Mouse (Mus musculus) embryonic facial prominence, embryonic 14.5 days (tissue): ENCODE measurements around the gene Coq10b. TPM values are rescaled to one million over a fixed set of nuclear protein-coding genes. Genes with fewer than 3 reads are reported as not detected.

Experiments
- ATAC-seq: fragments of 200-750 bp; cut with Nextera tagmentation; 2 replicates; pipeline ENCODE4 v1.8.0; 2017; ENCODE audit warnings: low read depth, moderate number of reproducible peaks, moderate TSS enrichment
- DNase-seq: peaks from one replicate; pipeline ENCODE4 v3.0.0-alpha.2; 2015; ENCODE audit warnings: low spot score
- H3K27ac ChIP-seq: fragments of 300-500 bp; sonication (generic); replicated peaks from 2 replicates; pipeline ENCODE4 v1.5.1; 2014; ENCODE audit warnings: low read depth, mild to moderate bottlenecking, low read length, moderate library complexity
- H3K27me3 ChIP-seq: fragments of 300-500 bp; sonication (generic); replicated peaks from 2 replicates; pipeline ENCODE4 v1.6.1; 2014; ENCODE audit warnings: low read length; ENCODE audit not compliant: control insufficient read depth, insufficient read depth
- H3K36me3 ChIP-seq: fragments of 300-500 bp; sonication (generic); 2 replicates; pipeline ENCODE4 v1.6.1; 2014; ENCODE audit warnings: low read length, mixed read lengths; ENCODE audit not compliant: control insufficient read depth, insufficient read depth
- H3K4me1 ChIP-seq: fragments of 300-500 bp; sonication (generic); 2 replicates; pipeline ENCODE4 v1.6.1; 2014; ENCODE audit warnings: antibody characterized with exemption, low read length; ENCODE audit not compliant: control insufficient read depth, insufficient read depth
- H3K4me2 ChIP-seq: fragments of 300-500 bp; sonication (generic); 2 replicates; pipeline ENCODE4 v1.6.1; 2014; ENCODE audit warnings: low read depth, mild to moderate bottlenecking, low read length, moderate library complexity, mixed read lengths
- H3K4me3 ChIP-seq: fragments of 300-500 bp; sonication (generic); 2 replicates; pipeline ENCODE4 v1.5.1; 2014; ENCODE audit warnings: low read depth, mild to moderate bottlenecking, low read length
- H3K9ac ChIP-seq: fragments of 300-500 bp; sonication (generic); 2 replicates; pipeline ENCODE4 v1.6.1; 2014; ENCODE audit warnings: low read depth, mild to moderate bottlenecking, low read length, moderate library complexity, mixed read lengths
- H3K9me3 ChIP-seq: fragments of 300-500 bp; sonication (generic); 2 replicates; pipeline ENCODE4 v1.6.1; 2016; ENCODE audit warnings: low read length; ENCODE audit not compliant: control insufficient read depth
- WGBS: fragments of 180-500 bp; shearing (Covaris S2); extraction: QIAGEN DNeasy Blood & Tissue Kit; methylation state at CpG from one replicate; pipeline ENCODE4 v1.1.7; 2014; 5-methylcytosine and 5-hydroxymethylcytosine counted together
- polyA plus RNA-seq: library from polyadenylated mRNA; unstranded; fragments of >200 nt; fragmentation: Nextera tagmentation; extraction: Ambion mirVana; gene quantifications from 2 replicates; pipeline ENCODE4 v1.2.1, GENCODE M21; 2014

The Coq10b gene
- polyA plus RNA-seq, 1 experiment from 2014 or later, result 22.7 TPM

- ATAC-seq, result peak; percentile 95
- peak; percentile 99 for DNase-seq
- peaks cover 18% of the 10 kb centered on the region for H3K4me1 ChIP-seq
- H3K9ac ChIP-seq, result peak within 1 kb of the TSS; percentile 94
- peak within 1 kb of the TSS; percentile 92 for H3K4me2 ChIP-seq
- H3K9me3 ChIP-seq, result no peaks in the 10 kb centered on the region
- H3K27me3 ChIP-seq, result no peaks in the 10 kb centered on the region
- peak within 1 kb of the TSS; percentile 95 for H3K27ac ChIP-seq
- 2% methylated on average over 32 of the region's 76 CpGs for WGBS
- peaks cover 49% of the 10 kb centered on the region for H3K36me3 ChIP-seq
- peak within 1 kb of the TSS; percentile 98 for H3K4me3 ChIP-seq
Observed at GRCm38 (mm10) chr1:55087932-55088610, 35.5 kb downstream of the Coq10b start, which contains the start of the genes Hspe1 and Hspd1. Hspe1 (plus strand) TSS chr1:55088132. Hspd1 (minus strand) TSS chr1:55088243.

GRCm38 (mm10) chr1:55088611-55089497, 36.3 kb downstream of the Coq10b start:
- Histone ChIP-seq H3K36me3 (peaks cover 44% of the 10 kb centered on the region), H3K9ac (peak overlapping the region; percentile 84), H3K4me3 (peak overlapping the region; percentile 98), H3K9me3 (no peaks in the 10 kb centered on the region), H3K27me3 (no peaks in the 10 kb centered on the region), H3K27ac (peak overlapping the region; percentile 95), H3K4me1 (peaks cover 18% of the 10 kb centered on the region), H3K4me2 (peak overlapping the region; percentile 92)
- no peak for DNase-seq
- no peak for ATAC-seq
- WGBS, result 4% methylated on average over 16 of the region's 16 CpGs

GRCm38 (mm10) chr1:55089498-55090064, 37.0 kb downstream of the Coq10b start:
- peaks cover 18% of the 10 kb centered on the region for H3K4me1 ChIP-seq
- DNase-seq, result no peak

GRCm38 (mm10) chr1:55092056-55092455, 39.5 kb downstream of the Coq10b start:
- no peak overlapping the region for H3K9ac ChIP-seq
- 80% methylated on average over 2 of the region's 2 CpGs for WGBS
- peaks cover 26% of the 10 kb centered on the region for H3K36me3 ChIP-seq
- no peak overlapping the region for H3K4me3 ChIP-seq
- no peaks in the 10 kb centered on the region for H3K27me3 ChIP-seq
- DNase-seq (no peak), ATAC-seq (no peak)
- H3K4me2 ChIP-seq, result no peak overlapping the region
- no peaks in the 10 kb centered on the region for H3K9me3 ChIP-seq
- H3K27ac ChIP-seq, result no peak overlapping the region
- H3K4me1 ChIP-seq, result peaks cover 8% of the 10 kb centered on the region

More at GRCm38 (mm10) chr1:55089498-55090064, 37.0 kb downstream of the Coq10b start:
- Histone ChIP-seq H3K9ac (peak overlapping the region; percentile 84; the same call in 1 of the 2 replicates), H3K36me3 (peaks cover 37% of the 10 kb centered on the region), H3K4me3 (peak overlapping the region; percentile 98), H3K4me2 (peak overlapping the region; percentile 92), H3K27ac (no peak overlapping the region), H3K27me3 (no peaks in the 10 kb centered on the region), H3K9me3 (no peaks in the 10 kb centered on the region)
- no peak for ATAC-seq
- 88% methylated on average over 5 of the region's 5 CpGs for WGBS

- Histone ChIP-seq H3K36me3 (peaks cover 26% of the 10 kb centered on the region), H3K27ac (no peak overlapping the region), H3K4me3 (no peak overlapping the region), H3K4me2 (no peak overlapping the region), H3K9me3 (no peaks in the 10 kb centered on the region), H3K9ac (no peak overlapping the region), H3K4me1 (peaks cover 8% of the 10 kb centered on the region), H3K27me3 (no peaks in the 10 kb centered on the region)
- no peak for ATAC-seq
- DNase-seq, result no peak
- 76% methylated on average over 1 of the region's 1 CpGs for WGBS
Observed at GRCm38 (mm10) chr1:55092469-55092868, 39.9 kb downstream of the Coq10b start.

GRCm38 (mm10) chr1:55106919-55107585, 54.5 kb downstream of the Coq10b start:
- 88% methylated on average over 9 of the region's 9 CpGs for WGBS

GRCm38 (mm10) chr1:55107644-55108043, 55.1 kb downstream of the Coq10b start:
- Histone ChIP-seq H3K9ac (no peak overlapping the region), H3K27ac (no peak overlapping the region), H3K9me3 (peaks cover 6% of the 10 kb centered on the region; the same call in 1 of the 2 replicates), H3K4me3 (no peak overlapping the region), H3K36me3 (no peaks in the 10 kb centered on the region), H3K27me3 (no peaks in the 10 kb centered on the region), H3K4me2 (no peak overlapping the region), H3K4me1 (no peaks in the 10 kb centered on the region)
- DNase-seq (no peak), ATAC-seq (no peak)
- 92% methylated on average over 1 of the region's 1 CpGs for WGBS

More at GRCm38 (mm10) chr1:55106919-55107585, 54.5 kb downstream of the Coq10b start:
- no peak overlapping the region for H3K4me3 ChIP-seq
- no peak for ATAC-seq
- H3K36me3 ChIP-seq, result no peaks in the 10 kb centered on the region
- H3K9ac ChIP-seq, result no peak overlapping the region
- H3K27ac ChIP-seq, result no peak overlapping the region
- H3K9me3 ChIP-seq, result peaks cover 6% of the 10 kb centered on the region; the same call in 1 of the 2 replicates
- H3K27me3 ChIP-seq, result no peaks in the 10 kb centered on the region
- no peaks in the 10 kb centered on the region for H3K4me1 ChIP-seq
- DNase-seq, result no peak
- H3K4me2 ChIP-seq, result no peak overlapping the region

- DNase-seq (peak; percentile 32), ATAC-seq (no peak)
- Histone ChIP-seq H3K27me3 (no peaks in the 10 kb centered on the region), H3K4me2 (no peak overlapping the region), H3K4me3 (no peak overlapping the region), H3K36me3 (no peaks in the 10 kb centered on the region), H3K9ac (no peak overlapping the region), H3K27ac (no peak overlapping the region), H3K9me3 (peaks cover 6% of the 10 kb centered on the region; the same call in 1 of the 2 replicates), H3K4me1 (no peaks in the 10 kb centered on the region)
- WGBS, result 46% methylated on average over 2 of the region's 2 CpGs
Observed at GRCm38 (mm10) chr1:55108473-55108872, 55.9 kb downstream of the Coq10b start.
